Mouse (Mus musculus) thymus, postnatal 25 days (tissue): ENCODE measurements around the gene Bcat1.

ENCODE experiments used
- DNase-seq: peaks from one replicate; pipeline ENCODE4 v3.0.0; 2022

Gene Bcat1

GRCm38 (mm10) chr6:145002094-145002936 is 73.7 kb downstream of the Bcat1 start:
- DNase-seq, result no peak

GRCm38 (mm10) chr6:145001493-145001892 is 74.5 kb downstream of the Bcat1 start:
- DNase-seq, result no peak

- DNase-seq, result no peak
Observed at GRCm38 (mm10) chr6:144997229-144997628, 78.8 kb downstream of the Bcat1 start.

- no peak for DNase-seq
Observed at GRCm38 (mm10) chr6:144992111-144992510, 83.9 kb downstream of the Bcat1 start.

GRCm38 (mm10) chr6:144989193-144989592 is 86.8 kb downstream of the Bcat1 start:
- DNase-seq, result no peak

GRCm38 (mm10) chr6:144987676-144988075 is 88.3 kb downstream of the Bcat1 start:
- DNase-seq, result no peak

- peak; percentile 34 for DNase-seq
Observed at GRCm38 (mm10) chr6:144987216-144987615, 88.8 kb downstream of the Bcat1 start.

GRCm38 (mm10) chr6:144984221-144984620 is 91.8 kb downstream of the Bcat1 start:
- DNase-seq, result no peak

- DNase-seq, result no peak
Observed at GRCm38 (mm10) chr6:144982093-144982492, 93.9 kb downstream of the Bcat1 start.

- DNase-seq, result no peak
Observed at GRCm38 (mm10) chr6:144972351-144972750, 103.6 kb downstream of the Bcat1 start.

GRCm38 (mm10) chr6:144970900-144971299 is 105.1 kb downstream of the Bcat1 start:
- DNase-seq, result peak; percentile 36

GRCm38 (mm10) chr6:144967536-144967935 is 108.4 kb downstream of the Bcat1 start:
- DNase-seq, result no peak

- DNase-seq, result no peak
Observed at GRCm38 (mm10) chr6:144964205-144964604, 111.8 kb downstream of the Bcat1 start.

- DNase-seq, result peak; percentile 8
Observed at GRCm38 (mm10) chr6:144963156-144963555, 112.8 kb downstream of the Bcat1 start.

GRCm38 (mm10) chr6:144962013-144962354 is 114.0 kb downstream of the Bcat1 start:
- peak; percentile 35 for DNase-seq

GRCm38 (mm10) chr6:144961253-144962012 is 114.6 kb downstream of the Bcat1 start:
- no peak for DNase-seq

GRCm38 (mm10) chr6:144955887-144956547 is 120.0 kb downstream of the Bcat1 start:
- DNase-seq, result no peak

- no peak for DNase-seq
Observed at GRCm38 (mm10) chr6:144952885-144953284, 123.1 kb downstream of the Bcat1 start.

- no peak for DNase-seq
Observed at GRCm38 (mm10) chr6:144944435-144945365, 131.3 kb downstream of the Bcat1 start.
